Mouse (Mus musculus): Measurements from ENCODE around the gene Tjp1.

Tjp1 gene

GRCm38 (mm10) chr7:65463438-65463837, 64.1 kb downstream of the Tjp1 start:
- TF ChIP-seq NANOG (IDR thresholded peaks at IDR 0.05; ENCODE audit: borderline replicate concordance, low read length) (no peak), CTCF (conservative IDR thresholded peaks at IDR 0.05; ENCODE audit: low read length) (no peak), POU5F1 (IDR thresholded peaks at IDR 0.05; ENCODE audit: borderline replicate concordance, low read length) (no peak)
- Histone ChIP-seq H3K36me3 (ENCODE audit: insufficient read depth, low read length) (no peaks in the 10 kb centered on the region), H3K4me3 (replicated peaks; ENCODE audit: low read length) (no peak overlapping the region), H3K9me3 (ENCODE audit: low read length) (no peaks in the 10 kb centered on the region), H3K27me3 (ENCODE audit: insufficient read depth, low read length) (peaks cover 3% of the 10 kb centered on the region; the same call in 1 of the 2 replicates), H3K4me1 (replicated peaks; ENCODE audit: low read depth, low read length) (0 out of 2 replicates have a peak, but pooled peaks cover 9% of the 10 kb centered on the region)

GRCm38 (mm10) chr7:65461412-65461811, 66.2 kb downstream of the Tjp1 start:
- TF ChIP-seq POU5F1 (IDR thresholded peaks at IDR 0.05; ENCODE audit: borderline replicate concordance, low read length) = no peak
- TF ChIP-seq CTCF (conservative IDR thresholded peaks at IDR 0.05; ENCODE audit: low read length) = no peak
- TF ChIP-seq NANOG (IDR thresholded peaks at IDR 0.05; ENCODE audit: borderline replicate concordance, low read length) = no peak
- H3K9me3 ChIP-seq (ENCODE audit: low read length) = no peaks in the 10 kb centered on the region
- no peaks in the 10 kb centered on the region for H3K36me3 ChIP-seq (ENCODE audit: insufficient read depth, low read length)
- 0 out of 2 replicates have a peak, but pooled peaks cover 9% of the 10 kb centered on the region for H3K4me1 ChIP-seq (replicated peaks; ENCODE audit: low read depth, low read length)
- peaks cover 3% of the 10 kb centered on the region; the same call in 1 of the 2 replicates for H3K27me3 ChIP-seq (ENCODE audit: insufficient read depth, low read length)
- H3K4me3 ChIP-seq (replicated peaks; ENCODE audit: low read length) = no peak overlapping the region

GRCm38 (mm10) chr7:65460196-65460595, 67.4 kb downstream of the Tjp1 start:
- Histone ChIP-seq H3K9me3 (ENCODE audit: low read length) (no peaks in the 10 kb centered on the region), H3K4me1 (replicated peaks; ENCODE audit: low read depth, low read length) (peaks cover 13% of the 10 kb centered on the region), H3K4me3 (replicated peaks; ENCODE audit: low read length) (no peak overlapping the region), H3K36me3 (ENCODE audit: insufficient read depth, low read length) (no peaks in the 10 kb centered on the region), H3K27me3 (ENCODE audit: insufficient read depth, low read length) (peaks cover 3% of the 10 kb centered on the region; the same call in 1 of the 2 replicates)
- TF ChIP-seq NANOG (IDR thresholded peaks at IDR 0.05; ENCODE audit: borderline replicate concordance, low read length) (no peak), POU5F1 (IDR thresholded peaks at IDR 0.05; ENCODE audit: borderline replicate concordance, low read length) (no peak), CTCF (conservative IDR thresholded peaks at IDR 0.05; ENCODE audit: low read length) (no peak)

- Histone ChIP-seq H3K4me1 (replicated peaks; ENCODE audit: low read depth, low read length) (peaks cover 41% of the 10 kb centered on the region), H3K9me3 (ENCODE audit: low read length) (no peaks in the 10 kb centered on the region), H3K27me3 (ENCODE audit: insufficient read depth, low read length) (peaks cover 1% of the 10 kb centered on the region; the same call in 1 of the 2 replicates), H3K36me3 (ENCODE audit: insufficient read depth, low read length) (no peaks in the 10 kb centered on the region), H3K4me3 (replicated peaks; ENCODE audit: low read length) (no peak overlapping the region)
- TF ChIP-seq NANOG (IDR thresholded peaks at IDR 0.05; ENCODE audit: borderline replicate concordance, low read length) = no peak
Observed at GRCm38 (mm10) chr7:65456031-65456430, 71.5 kb downstream of the Tjp1 start.

GRCm38 (mm10) chr7:65455208-65455607, 72.4 kb downstream of the Tjp1 start:
- no peak overlapping the region for H3K4me3 ChIP-seq (replicated peaks; ENCODE audit: low read length)
- no peaks in the 10 kb centered on the region for H3K9me3 ChIP-seq (ENCODE audit: low read length)
- no peaks in the 10 kb centered on the region for H3K27me3 ChIP-seq (ENCODE audit: insufficient read depth, low read length)
- H3K36me3 ChIP-seq (ENCODE audit: insufficient read depth, low read length) = no peaks in the 10 kb centered on the region
- peaks cover 49% of the 10 kb centered on the region for H3K4me1 ChIP-seq (replicated peaks; ENCODE audit: low read depth, low read length)
- no peak for TF ChIP-seq CTCF (conservative IDR thresholded peaks at IDR 0.05; ENCODE audit: low read length)
- TF ChIP-seq POU5F1 (IDR thresholded peaks at IDR 0.05; ENCODE audit: borderline replicate concordance, low read length) = no peak
- TF ChIP-seq NANOG (IDR thresholded peaks at IDR 0.05; ENCODE audit: borderline replicate concordance, low read length) = no peak

GRCm38 (mm10) chr7:65454269-65454668, 73.3 kb downstream of the Tjp1 start:
- Histone ChIP-seq H3K27me3 (ENCODE audit: insufficient read depth, low read length) (no peaks in the 10 kb centered on the region), H3K36me3 (ENCODE audit: insufficient read depth, low read length) (no peaks in the 10 kb centered on the region), H3K4me3 (replicated peaks; ENCODE audit: low read length) (no peak overlapping the region), H3K9me3 (ENCODE audit: low read length) (no peaks in the 10 kb centered on the region), H3K4me1 (replicated peaks; ENCODE audit: low read depth, low read length) (peaks cover 53% of the 10 kb centered on the region)
- peak; percentile 56; the same call in 1 of the 2 replicates for TF ChIP-seq POU5F1 (IDR thresholded peaks at IDR 0.05; ENCODE audit: borderline replicate concordance, low read length)
- no peak for TF ChIP-seq CTCF (conservative IDR thresholded peaks at IDR 0.05; ENCODE audit: low read length)
- 0 out of 2 replicates have a peak, but pooled peaks have one; percentile 18 for TF ChIP-seq NANOG (IDR thresholded peaks at IDR 0.05; ENCODE audit: borderline replicate concordance, low read length)

GRCm38 (mm10) chr7:65452246-65452645, 75.3 kb downstream of the Tjp1 start:
- H3K27me3 ChIP-seq (ENCODE audit: insufficient read depth, low read length) = no peaks in the 10 kb centered on the region
- peaks cover 53% of the 10 kb centered on the region for H3K4me1 ChIP-seq (replicated peaks; ENCODE audit: low read depth, low read length)
- H3K9me3 ChIP-seq (ENCODE audit: low read length) = no peaks in the 10 kb centered on the region
- no peak for TF ChIP-seq NANOG (IDR thresholded peaks at IDR 0.05; ENCODE audit: borderline replicate concordance, low read length)
- TF ChIP-seq POU5F1 (IDR thresholded peaks at IDR 0.05; ENCODE audit: borderline replicate concordance, low read length) = no peak
- TF ChIP-seq CTCF (conservative IDR thresholded peaks at IDR 0.05; ENCODE audit: low read length) = no peak
- H3K36me3 ChIP-seq (ENCODE audit: insufficient read depth, low read length) = no peaks in the 10 kb centered on the region
- no peak overlapping the region for H3K4me3 ChIP-seq (replicated peaks; ENCODE audit: low read length)

GRCm38 (mm10) chr7:65450158-65450557, 77.4 kb downstream of the Tjp1 start:
- TF ChIP-seq NANOG (IDR thresholded peaks at IDR 0.05; ENCODE audit: borderline replicate concordance, low read length) = no peak
- no peak for TF ChIP-seq CTCF (conservative IDR thresholded peaks at IDR 0.05; ENCODE audit: low read length)
- TF ChIP-seq POU5F1 (IDR thresholded peaks at IDR 0.05; ENCODE audit: borderline replicate concordance, low read length) = peak; percentile 85
- peaks cover 44% of the 10 kb centered on the region for H3K4me1 ChIP-seq (replicated peaks; ENCODE audit: low read depth, low read length)
- H3K9me3 ChIP-seq (ENCODE audit: low read length) = no peaks in the 10 kb centered on the region
- no peaks in the 10 kb centered on the region for H3K27me3 ChIP-seq (ENCODE audit: insufficient read depth, low read length)
- 0 out of 2 replicates have a peak overlapping the region, but pooled peaks have one; percentile 41 for H3K4me3 ChIP-seq (replicated peaks; ENCODE audit: low read length)
- no peaks in the 10 kb centered on the region for H3K36me3 ChIP-seq (ENCODE audit: insufficient read depth, low read length)

- Histone ChIP-seq H3K27me3 (ENCODE audit: insufficient read depth, low read length) (no peaks in the 10 kb centered on the region), H3K36me3 (ENCODE audit: insufficient read depth, low read length) (no peaks in the 10 kb centered on the region), H3K9me3 (ENCODE audit: low read length) (no peaks in the 10 kb centered on the region), H3K4me3 (replicated peaks; ENCODE audit: low read length) (no peak overlapping the region), H3K4me1 (replicated peaks; ENCODE audit: low read depth, low read length) (no peaks in the 10 kb centered on the region)
- TF ChIP-seq POU5F1 (IDR thresholded peaks at IDR 0.05; ENCODE audit: borderline replicate concordance, low read length) (no peak), CTCF (conservative IDR thresholded peaks at IDR 0.05; ENCODE audit: low read length) (no peak), NANOG (IDR thresholded peaks at IDR 0.05; ENCODE audit: borderline replicate concordance, low read length) (no peak)
Observed at GRCm38 (mm10) chr7:65441505-65441904, 86.1 kb downstream of the Tjp1 start.
